Mouse (Mus musculus) lung, adult 2 months (tissue): ENCODE measurements at regions not wholly inside any gene's neighbourhood (a gene's known extent, or its start where the extent isn't known, plus 50 kb on each side); places are given as distances from the start of the nearest gene placed in this dataset.

Experiments
- DNase-seq: peaks from one replicate; pipeline ENCODE4 v3.0.0; 2022
- H3K4me1 ChIP-seq: fragments of 200-500 bp; 2 replicates; pipeline ENCODE4 v1.6.1; 2011; ENCODE audit warnings: low read length; ENCODE audit not compliant: control insufficient read depth, insufficient read depth
- H3K4me3 ChIP-seq: fragments of 200-500 bp; replicated peaks from 2 replicates; pipeline ENCODE3; 2011; ENCODE audit warnings: low read depth, mild to moderate bottlenecking, control low read depth, low read length; ENCODE audit errors: extremely low read depth
- CTCF ChIP-seq: fragments of 200-500 bp; IDR thresholded peaks from 2 replicates; pipeline ENCODE4 v1.5.1; 2011; ENCODE audit warnings: mild to moderate bottlenecking, low read length, control low read depth; ENCODE audit not compliant: insufficient read depth
- POLR2A ChIP-seq: fragments of 200-500 bp; IDR thresholded peaks from 2 replicates; pipeline ENCODE4 v1.6.1; 2011; ENCODE audit warnings: low read depth, mild to moderate bottlenecking, control low read depth, low read length, borderline replicate concordance; ENCODE audit errors: extremely low read depth
- WGBS: fragments of 180-500 bp; shearing (Covaris S2); methylation state at CpG from one replicate; pipeline ENCODE4 v1.1.7; 2018; 5-methylcytosine and 5-hydroxymethylcytosine counted together

DNA sequence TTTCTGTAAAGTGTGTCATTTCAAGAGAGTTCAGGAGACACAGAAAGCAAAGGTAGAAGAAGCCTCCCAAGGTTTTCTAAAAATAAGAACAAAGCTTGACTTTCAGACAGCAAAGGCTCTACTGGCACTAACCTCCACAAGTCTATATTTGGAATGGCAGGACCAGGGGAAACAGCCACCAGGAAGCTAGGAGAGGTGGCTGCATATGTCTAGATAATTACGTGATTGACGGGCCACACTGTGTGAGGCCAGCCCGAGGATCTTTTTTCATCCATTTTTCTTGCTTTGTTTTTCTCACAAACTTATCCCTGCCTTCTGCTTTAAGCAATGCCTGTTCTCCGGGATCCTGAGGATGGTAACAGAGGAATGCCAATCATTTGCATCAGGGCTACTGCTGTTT lies 155.4 kb downstream of the Dyrk2 start:
- TF ChIP-seq POLR2A (no peak), CTCF (no peak)
- WGBS, result 66% methylated on average over 4 of the region's 4 CpGs
- H3K4me3 ChIP-seq, result no peak overlapping the region
- H3K4me1 ChIP-seq, result peaks cover 4% of the 10 kb centered on the region; the same call in 1 of the 2 replicates
- DNase-seq, result no peak

DNA sequence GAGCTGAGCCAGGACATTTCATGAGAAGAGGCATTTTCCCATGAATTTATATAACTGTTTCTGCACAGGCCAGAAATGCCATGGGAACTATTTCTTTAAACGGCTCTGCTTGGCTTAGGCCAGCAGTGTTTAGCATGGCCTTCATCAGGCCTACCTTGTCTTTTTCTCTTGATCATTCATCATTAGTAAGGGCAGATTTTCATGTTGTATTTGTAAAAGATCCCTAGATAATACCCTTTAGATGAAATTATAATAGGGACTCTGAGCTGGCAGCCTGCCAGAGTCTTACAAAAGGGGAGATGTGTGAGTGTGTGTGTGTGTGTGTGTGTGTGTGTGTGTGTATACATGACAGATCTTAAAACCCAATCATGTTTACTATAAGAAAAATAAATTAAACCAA lies 149.4 kb downstream of the Dyrk2 start:
- H3K4me3 ChIP-seq, result no peak overlapping the region
- DNase-seq, result no peak
- TF ChIP-seq POLR2A, result no peak
- no peak for TF ChIP-seq CTCF
- 50% methylated on average over 1 of the region's 1 CpGs for WGBS
- peaks cover 4% of the 10 kb centered on the region; the same call in 1 of the 2 replicates for H3K4me1 ChIP-seq

GRCm38 (mm10) chr10:118722132-118722551 lies 147.9 kb downstream of the Dyrk2 start:
- H3K4me1 ChIP-seq, result peaks cover 4% of the 10 kb centered on the region; the same call in 1 of the 2 replicates
- H3K4me3 ChIP-seq, result no peak overlapping the region
- TF ChIP-seq POLR2A, result no peak
- no peak for TF ChIP-seq CTCF
- DNase-seq, result no peak
- 60% methylated on average over 5 of the region's 5 CpGs for WGBS

DNA sequence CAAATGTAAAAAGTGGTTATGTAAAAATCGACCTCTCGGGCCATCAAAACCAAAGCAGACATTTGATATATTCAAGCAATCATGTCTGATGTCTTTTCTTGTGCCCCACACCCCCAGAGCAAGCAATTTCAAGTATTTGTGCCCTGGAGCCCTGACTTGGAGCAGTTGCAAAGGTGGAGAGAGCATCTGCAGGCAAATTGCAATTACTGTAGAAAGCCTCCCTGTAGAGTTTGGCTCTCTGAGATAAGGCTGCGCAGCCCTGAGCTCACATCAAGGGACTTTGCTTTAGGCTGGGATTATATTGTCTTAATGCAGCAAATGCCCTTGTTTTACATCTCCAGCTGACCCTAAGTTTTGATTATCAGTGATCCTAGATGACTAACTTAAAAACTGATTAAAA lies 147.3 kb downstream of the Dyrk2 start:
- H3K4me3 ChIP-seq, result no peak overlapping the region
- H3K4me1 ChIP-seq, result peaks cover 4% of the 10 kb centered on the region; the same call in 1 of the 2 replicates
- 78% methylated on average over 3 of the region's 3 CpGs for WGBS
- DNase-seq, result no peak
- TF ChIP-seq POLR2A (no peak), CTCF (no peak)

DNA sequence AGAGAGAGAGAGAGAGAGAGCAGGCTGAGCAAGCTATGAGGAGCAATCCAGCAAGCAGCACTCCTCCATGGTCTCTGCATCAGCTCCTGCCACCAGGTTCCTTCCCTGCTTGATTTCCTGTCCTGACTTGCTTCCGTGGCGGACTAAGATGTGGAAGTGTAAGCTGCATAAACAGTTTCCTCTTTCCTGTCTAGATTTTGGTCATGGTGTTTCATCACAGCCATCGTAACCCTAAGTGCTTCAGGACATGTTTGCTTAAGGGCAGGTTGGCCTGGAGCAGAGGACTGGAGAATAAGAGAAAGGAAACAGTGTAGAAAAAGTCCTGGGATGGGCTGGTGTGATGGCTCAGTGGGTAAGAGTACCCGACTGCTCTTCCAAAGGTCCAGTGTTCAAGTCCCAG lies 133.9 kb downstream of the Dyrk2 start:
- TF ChIP-seq CTCF (no peak), POLR2A (no peak)
- no peak for DNase-seq
- 60% methylated on average over 4 of the region's 4 CpGs for WGBS
- Histone ChIP-seq H3K4me1 (no peaks in the 10 kb centered on the region), H3K4me3 (no peak overlapping the region)

GRCm38 (mm10) chr10:118737064-118737463 lies 132.9 kb downstream of the Dyrk2 start:
- Histone ChIP-seq H3K4me1 (no peaks in the 10 kb centered on the region), H3K4me3 (no peak overlapping the region)
- no peak for DNase-seq
- TF ChIP-seq CTCF (no peak), POLR2A (no peak)

- Histone ChIP-seq H3K4me1 (no peaks in the 10 kb centered on the region), H3K4me3 (no peak overlapping the region)
- DNase-seq, result no peak
- TF ChIP-seq POLR2A (no peak), CTCF (no peak)
- 67% methylated on average over 10 of the region's 10 CpGs for WGBS
These were observed 130.0 kb downstream of the Dyrk2 start for GRCm38 (mm10) chr10:118739849-118740481.

DNA sequence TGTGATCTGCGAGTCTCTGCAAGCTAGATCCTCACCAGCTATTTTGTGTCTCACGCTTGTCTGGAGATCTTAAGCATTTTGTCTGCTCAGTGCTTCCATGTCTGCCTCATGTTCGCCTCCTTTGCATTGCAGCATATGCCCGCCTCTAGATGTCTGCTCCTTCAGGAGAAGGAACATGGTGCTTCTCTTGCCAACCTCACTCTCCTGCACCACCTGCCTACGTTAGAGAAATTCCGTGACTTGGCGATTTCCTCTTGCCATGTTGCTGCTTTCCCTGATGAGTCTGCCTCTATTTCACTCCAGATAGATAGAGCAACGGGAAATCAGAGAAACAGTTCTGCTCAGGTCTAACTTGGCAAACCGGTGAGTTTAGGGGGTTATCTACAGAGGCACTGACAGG lies 126.2 kb downstream of the Dyrk2 start:
- no peak for DNase-seq
- WGBS, result 90% methylated on average over 9 of the region's 9 CpGs
- no peak overlapping the region for H3K4me3 ChIP-seq
- H3K4me1 ChIP-seq, result no peaks in the 10 kb centered on the region
- TF ChIP-seq CTCF (no peak), POLR2A (no peak)

GRCm38 (mm10) chr10:118746719-118747395 lies 123.2 kb downstream of the Dyrk2 start:
- 61% methylated on average over 4 of the region's 4 CpGs for WGBS
- DNase-seq, result no peak

DNA sequence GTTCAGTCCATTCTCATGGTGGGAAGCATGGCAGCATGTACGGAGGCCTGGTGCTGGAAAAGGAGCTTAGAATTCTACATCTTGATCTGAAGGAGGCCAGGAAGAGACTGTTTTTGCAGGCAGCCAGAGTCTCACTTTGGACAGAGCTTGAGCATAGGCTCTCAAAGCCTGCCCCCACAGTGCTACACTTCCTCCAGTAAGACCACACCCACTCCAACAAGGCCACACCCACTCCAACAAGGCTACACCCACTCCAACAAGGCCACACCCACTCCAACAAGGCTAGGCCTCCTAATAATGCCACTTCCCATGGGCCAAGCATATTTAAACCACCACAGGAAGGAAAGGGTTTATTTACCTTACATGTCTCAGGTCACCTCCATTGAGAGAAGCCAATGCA lies 121.0 kb downstream of the Dyrk2 start:
- 85% methylated on average over 1 of the region's 1 CpGs for WGBS
- H3K4me1 ChIP-seq, result no peaks in the 10 kb centered on the region
- TF ChIP-seq POLR2A, result no peak
- no peak for TF ChIP-seq CTCF
- DNase-seq, result no peak
- H3K4me3 ChIP-seq, result no peak overlapping the region

More at GRCm38 (mm10) chr10:118746719-118747395, 123.2 kb downstream of the Dyrk2 start:
- Histone ChIP-seq H3K4me1 (no peaks in the 10 kb centered on the region), H3K4me3 (no peak overlapping the region)
- TF ChIP-seq CTCF (no peak), POLR2A (no peak)

GRCm38 (mm10) chr10:118749756-118750155 lies 120.3 kb downstream of the Dyrk2 start:
- H3K4me1 ChIP-seq, result no peaks in the 10 kb centered on the region
- no peak for DNase-seq
- 67% methylated on average over 6 of the region's 6 CpGs for WGBS
- no peak overlapping the region for H3K4me3 ChIP-seq
- no peak for TF ChIP-seq POLR2A
- TF ChIP-seq CTCF, result no peak
